Mouse (Mus musculus) hindbrain, embryonic 15.5 days (tissue): Measurements from ENCODE around the gene Ppil2. TPM values are rescaled to one million over a fixed set of nuclear protein-coding genes. Genes with fewer than 3 reads are reported as not detected.

Experiments
- ATAC-seq: fragments of 200-750 bp; cut with Nextera tagmentation; 2 replicates; pipeline ENCODE4 v1.8.0; 2017; ENCODE audit warnings: low read depth, moderate number of reproducible peaks, moderate TSS enrichment; ENCODE audit not compliant: low FRiP score
- H3K27ac ChIP-seq: fragments of 300-500 bp; sonication (generic); replicated peaks from 2 replicates; pipeline ENCODE4 v1.5.1; 2015; ENCODE audit warnings: mild to moderate bottlenecking, inconsistent platforms
- H3K27me3 ChIP-seq: fragments of 300-500 bp; sonication (generic); 2 replicates; pipeline ENCODE4 v1.6.1; 2015; ENCODE audit warnings: control low read depth, inconsistent platforms
- H3K36me3 ChIP-seq: fragments of 300-500 bp; sonication (generic); 2 replicates; pipeline ENCODE4 v1.6.1; 2015; ENCODE audit warnings: control low read depth, inconsistent platforms
- H3K4me1 ChIP-seq: fragments of 300-500 bp; sonication (generic); replicated peaks from 2 replicates; pipeline ENCODE4 v1.6.1; 2015; ENCODE audit warnings: control low read depth, inconsistent platforms
- H3K4me2 ChIP-seq: fragments of 300-500 bp; sonication (generic); 2 replicates; pipeline ENCODE4 v1.6.1; 2015; ENCODE audit warnings: moderate library complexity, mild to moderate bottlenecking, inconsistent platforms
- H3K4me3 ChIP-seq: fragments of 300-500 bp; sonication (generic); 2 replicates; pipeline ENCODE4 v1.5.1; 2015; ENCODE audit warnings: mild to moderate bottlenecking, inconsistent platforms
- H3K9ac ChIP-seq: fragments of 300-500 bp; sonication (generic); 2 replicates; pipeline ENCODE4 v1.6.1; 2015; ENCODE audit warnings: inconsistent platforms
- H3K9me3 ChIP-seq: fragments of 300-500 bp; sonication (generic); 2 replicates; pipeline ENCODE4 v1.6.1; 2016; ENCODE audit warnings: control low read depth, inconsistent platforms
- WGBS: fragments of 180-500 bp; shearing (Covaris S2); methylation state at CpG from one replicate; pipeline ENCODE4 v1.1.7; 2015; 5-methylcytosine and 5-hydroxymethylcytosine counted together
- microRNA counts: library from miRNA; unstranded; fragments of <30 nt; microRNA quantifications from one replicate; lab custom pipeline; 2016
- microRNA-seq: library from miRNA; unstranded; fragments of <30 nt; microRNA quantifications from one replicate; pipeline ENCODE4, GENCODE M21; 2016
- polyA plus RNA-seq: library from polyadenylated mRNA; unstranded; fragments of >200 nt; fragmentation: Nextera tagmentation; extraction: Ambion mirVana; gene quantifications from 2 replicates; pipeline ENCODE4 v1.2.1, GENCODE M21; 2015

Ppil2 gene
- polyA plus RNA-seq, 1 experiment from 2014 or later, result 142 TPM

- Histone ChIP-seq H3K9ac (no peak overlapping the region), H3K4me3 (no peak overlapping the region), H3K27me3 (no peaks in the 10 kb centered on the region), H3K4me1 (peaks cover 9% of the 10 kb centered on the region), H3K36me3 (0 out of 2 replicates have a peak, but pooled peaks cover 4% of the 10 kb centered on the region), H3K9me3 (no peaks in the 10 kb centered on the region), H3K4me2 (no peak overlapping the region), H3K27ac (0 out of 2 replicates have a peak overlapping the region, but pooled peaks have one; percentile 12)
- WGBS, result 53% methylated on average over 3 of the region's 3 CpGs
- peak; percentile 40; the same call in 1 of the 2 replicates for ATAC-seq
Observed at GRCm38 (mm10) chr16:17053903-17054302, 57.2 kb downstream of the Ppil2 start.

DNA sequence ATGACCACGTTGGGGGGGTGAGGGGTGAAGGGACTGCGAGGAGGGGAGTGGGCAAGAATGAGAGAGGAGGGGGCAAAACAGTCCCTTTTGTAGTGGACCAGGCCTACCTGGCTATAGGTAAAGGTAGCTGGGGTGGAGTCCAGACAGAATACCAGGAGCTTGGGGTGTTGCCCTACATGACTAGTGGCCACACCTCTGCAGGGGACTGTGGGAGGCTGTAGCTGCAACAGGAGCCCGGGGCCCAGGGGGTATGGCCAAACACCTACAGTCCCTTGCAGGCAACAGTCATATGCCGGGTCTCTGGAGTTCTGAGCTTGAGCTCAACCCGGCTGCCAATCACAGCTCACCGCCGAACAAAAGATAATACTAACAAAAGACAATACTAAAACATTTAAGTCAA is 59.0 kb downstream of the Ppil2 start:
- Histone ChIP-seq H3K9ac (no peak overlapping the region), H3K4me3 (no peak overlapping the region), H3K4me1 (peaks cover 9% of the 10 kb centered on the region), H3K4me2 (no peak overlapping the region), H3K27ac (no peak overlapping the region), H3K27me3 (no peaks in the 10 kb centered on the region), H3K9me3 (no peaks in the 10 kb centered on the region), H3K36me3 (0 out of 2 replicates have a peak, but pooled peaks cover 14% of the 10 kb centered on the region)
- ATAC-seq, result no peak
- WGBS, result 81% methylated on average over 7 of the region's 7 CpGs

- no peak overlapping the region for H3K9ac ChIP-seq
- H3K4me3 ChIP-seq, result no peak overlapping the region
- no peaks in the 10 kb centered on the region for H3K4me1 ChIP-seq
- 100% methylated on average over 1 of the region's 1 CpGs for WGBS
- H3K27me3 ChIP-seq, result no peaks in the 10 kb centered on the region
- no peak for ATAC-seq
- H3K9me3 ChIP-seq, result no peaks in the 10 kb centered on the region
- 0 out of 2 replicates have a peak, but pooled peaks cover 19% of the 10 kb centered on the region for H3K36me3 ChIP-seq
- no peak overlapping the region for H3K4me2 ChIP-seq
- H3K27ac ChIP-seq, result no peak overlapping the region
Observed at GRCm38 (mm10) chr16:17049886-17050285, 61.2 kb downstream of the Ppil2 start.

DNA sequence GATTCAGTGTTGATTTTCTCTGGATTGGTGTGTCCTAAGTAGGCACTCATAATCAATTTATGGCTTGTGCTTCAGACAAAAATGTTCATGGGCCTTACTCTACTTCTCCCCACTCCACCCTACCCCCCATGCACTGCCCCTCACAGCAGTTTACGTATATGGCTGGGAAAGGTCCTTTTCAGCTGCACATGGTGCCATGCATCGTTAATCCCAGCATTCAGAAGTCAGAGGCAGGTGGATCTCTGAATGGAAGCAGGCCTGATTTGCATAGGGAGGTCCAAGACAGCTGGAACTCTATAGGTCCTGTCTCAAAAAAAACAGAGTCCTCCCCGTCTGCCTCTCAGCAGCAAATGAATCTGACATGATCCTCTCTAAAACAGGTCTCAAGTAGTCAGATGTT is 65.8 kb downstream of the Ppil2 start:
- no peaks in the 10 kb centered on the region for H3K9me3 ChIP-seq
- H3K36me3 ChIP-seq, result peaks cover 57% of the 10 kb centered on the region
- no peak overlapping the region; the same call in 1 of the 2 replicates for H3K27ac ChIP-seq
- no peak for ATAC-seq
- H3K4me3 ChIP-seq, result no peak overlapping the region
- no peaks in the 10 kb centered on the region for H3K4me1 ChIP-seq
- H3K27me3 ChIP-seq, result no peaks in the 10 kb centered on the region
- no peak overlapping the region for H3K4me2 ChIP-seq
- WGBS, result 25% methylated on average over 3 of the region's 3 CpGs
- no peak overlapping the region for H3K9ac ChIP-seq

DNA sequence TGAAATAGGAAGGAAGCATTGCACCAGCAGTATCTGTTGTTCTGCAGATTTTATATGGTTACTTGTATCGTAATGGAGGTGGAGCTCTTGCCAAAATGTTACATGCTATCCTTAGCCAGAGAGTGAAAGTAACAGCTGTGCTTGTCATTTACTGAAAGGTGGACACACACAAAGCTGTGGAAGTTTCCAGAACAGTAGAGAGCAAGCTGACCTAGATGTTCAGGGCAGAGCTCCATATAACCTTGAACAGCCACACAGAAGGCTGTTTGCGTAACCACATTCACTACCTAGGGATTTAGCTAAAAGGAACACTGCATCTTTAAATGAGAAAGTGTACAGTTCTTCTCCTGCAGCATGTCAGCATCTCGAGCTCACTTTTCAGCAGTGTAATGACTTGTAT is 66.7 kb downstream of the Ppil2 start:
- Histone ChIP-seq H3K9ac (no peak overlapping the region), H3K4me2 (no peak overlapping the region), H3K27me3 (no peaks in the 10 kb centered on the region), H3K4me1 (no peaks in the 10 kb centered on the region), H3K27ac (no peak overlapping the region), H3K9me3 (no peaks in the 10 kb centered on the region), H3K4me3 (no peak overlapping the region), H3K36me3 (peaks cover 62% of the 10 kb centered on the region)
- 69% methylated on average over 3 of the region's 3 CpGs for WGBS
- ATAC-seq, result no peak

GRCm38 (mm10) chr16:17041417-17041816 is 69.6 kb downstream of the Ppil2 start:
- 87% methylated on average over 1 of the region's 1 CpGs for WGBS
- Histone ChIP-seq H3K9me3 (no peaks in the 10 kb centered on the region), H3K27me3 (no peaks in the 10 kb centered on the region), H3K4me3 (no peak overlapping the region), H3K4me2 (no peak overlapping the region), H3K9ac (no peak overlapping the region), H3K36me3 (peaks cover 75% of the 10 kb centered on the region), H3K27ac (no peak overlapping the region), H3K4me1 (no peaks in the 10 kb centered on the region)
- no peak for ATAC-seq

DNA sequence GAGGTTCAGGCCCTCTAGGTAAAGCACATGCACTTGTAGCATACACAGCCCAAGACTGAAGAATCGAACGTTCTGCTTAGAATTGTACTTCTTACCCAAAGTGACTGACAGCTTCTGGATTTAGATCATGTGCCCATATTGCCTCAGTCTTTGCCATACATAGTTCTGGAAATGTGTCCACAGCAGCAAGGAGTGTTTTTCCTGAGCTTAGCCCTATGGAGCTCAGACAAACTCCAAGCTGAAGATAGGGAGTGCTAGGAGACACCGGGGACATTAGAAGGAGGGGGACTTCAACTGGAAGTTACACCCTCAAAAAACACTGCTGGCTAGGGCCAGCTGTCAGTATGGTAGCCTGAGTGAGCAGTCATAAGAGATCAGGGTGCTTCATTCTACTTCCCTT is 70.3 kb downstream of the Ppil2 start:
- H3K4me1 ChIP-seq, result no peaks in the 10 kb centered on the region
- no peaks in the 10 kb centered on the region for H3K9me3 ChIP-seq
- no peak overlapping the region for H3K9ac ChIP-seq
- H3K4me2 ChIP-seq, result no peak overlapping the region
- H3K27me3 ChIP-seq, result no peaks in the 10 kb centered on the region
- H3K4me3 ChIP-seq, result no peak overlapping the region
- H3K27ac ChIP-seq, result no peak overlapping the region
- no peak for ATAC-seq
- 98% methylated on average over 3 of the region's 3 CpGs for WGBS
- H3K36me3 ChIP-seq, result peaks cover 82% of the 10 kb centered on the region

MicroRNAs encoded within 50 kb of the gene (microRNA counts, 519-probe panel; counts per million panel counts)
- microRNA mmu-miR-130b (lab: Ali Mortazavi, UCI) (3,784 counts per million, percentile 80 among the panel's probes with 10 or more counts), microRNA mmu-miR-301b (lab: Ali Mortazavi, UCI) (3,227 counts per million, percentile 65 among the panel's probes with 10 or more counts)

Small RNAs within 50 kb of the gene (microRNA-seq; reads per million reads assigned to microRNA genes)
- 4,253 reads per million, percentile 90 among the genes with 10 or more reads in this experiment for gene Mir130b
- 115 reads per million, percentile 53 among the genes with 10 or more reads in this experiment for gene Mir301b

Other genes with a start within 250 kb of the Ppil2 start
- gene Igll1, start 247.3 kb downstream of the Ppil2 start, polyA plus RNA-seq, result 0.18 TPM in 1 of 2 replicates, not detected in the other
- gene Top3b, start 240.5 kb downstream of the Ppil2 start, polyA plus RNA-seq, result 65.4 and 74.2 TPM in 2 replicates
- gene Vpreb1, start 240.4 kb downstream of the Ppil2 start, polyA plus RNA-seq, result 0.52 and 1.0 TPM in 2 replicates
- gene Ppm1f, start 214.8 kb downstream of the Ppil2 start, polyA plus RNA-seq, result 26.7 and 27.6 TPM in 2 replicates
- gene Mapk1, start 127.9 kb downstream of the Ppil2 start, polyA plus RNA-seq, result 187 and 189 TPM in 2 replicates
- 120 and 131 TPM in 2 replicates for gene Ypel1, start 41.6 kb downstream of the Ppil2 start, polyA plus RNA-seq
- 12.4 and 18.7 TPM in 2 replicates for gene 2610318N02Rik, start 13.9 kb upstream of the Ppil2 start, polyA plus RNA-seq
- 37.4 and 38.3 TPM in 2 replicates for gene Sdf2l1, start 21.1 kb upstream of the Ppil2 start, polyA plus RNA-seq
- gene Ydjc, start 33.4 kb upstream of the Ppil2 start, polyA plus RNA-seq, result 44.3 and 48.1 TPM in 2 replicates
- 3.4 and 4.1 TPM in 2 replicates for gene Ccdc116, start 36.0 kb upstream of the Ppil2 start, polyA plus RNA-seq
- 281 and 286 TPM in 2 replicates for gene Ube2l3, start 91.4 kb upstream of the Ppil2 start, polyA plus RNA-seq
- 1.8 and 1.9 TPM in 2 replicates for gene Rimbp3, start 97.3 kb upstream of the Ppil2 start, polyA plus RNA-seq
- gene Hic2, start 122.3 kb upstream of the Ppil2 start, polyA plus RNA-seq, result 7.3 and 7.5 TPM in 2 replicates
- gene Tmem191c, start 164.8 kb upstream of the Ppil2 start, polyA plus RNA-seq, result 75.2 and 81.9 TPM in 2 replicates
- gene Serpind1, start 220.1 kb upstream of the Ppil2 start, polyA plus RNA-seq, result 3.6 and 4.4 TPM in 2 replicates